Mouse (Mus musculus) stomach, postnatal 0 days (tissue): ENCODE data around the gene Olfr1044.

ENCODE experiments used
- CTCF ChIP-seq: IDR thresholded peaks from 2 replicates; pipeline ENCODE4 v1.5.1; 2016; ENCODE audit warnings: antibody characterized with exemption, low read depth, mild to moderate bottlenecking, moderate library complexity
- EP300 ChIP-seq: optimal IDR thresholded peaks from 2 replicates; pipeline ENCODE3; 2016; ENCODE audit warnings: antibody characterized with exemption

GRCm38 (mm10) chr2:86167422-86167821 lies 10.2 kb downstream of the Olfr1044 start, which contains the start of gene Olfr1043:
- TF ChIP-seq CTCF, result no peak
- no peak for TF ChIP-seq EP300
